Mouse (Mus musculus): ENCODE measurements around the gene Cebpb. TPM values are rescaled to one million over a fixed set of nuclear protein-coding genes. Genes with fewer than 3 reads are reported as not detected.
"Not testable (repeated sequence)": the region's sequence is repeated elsewhere in the genome, so short reads cannot be mapped to it uniquely, and the experiment has no call there.

The Cebpb gene
- 0.11 and 0.38 TPM in 2 replicates for polyA plus RNA-seq (2014; fragmentation: Nextera tagmentation; extraction: Ambion mirVana)

DNA sequence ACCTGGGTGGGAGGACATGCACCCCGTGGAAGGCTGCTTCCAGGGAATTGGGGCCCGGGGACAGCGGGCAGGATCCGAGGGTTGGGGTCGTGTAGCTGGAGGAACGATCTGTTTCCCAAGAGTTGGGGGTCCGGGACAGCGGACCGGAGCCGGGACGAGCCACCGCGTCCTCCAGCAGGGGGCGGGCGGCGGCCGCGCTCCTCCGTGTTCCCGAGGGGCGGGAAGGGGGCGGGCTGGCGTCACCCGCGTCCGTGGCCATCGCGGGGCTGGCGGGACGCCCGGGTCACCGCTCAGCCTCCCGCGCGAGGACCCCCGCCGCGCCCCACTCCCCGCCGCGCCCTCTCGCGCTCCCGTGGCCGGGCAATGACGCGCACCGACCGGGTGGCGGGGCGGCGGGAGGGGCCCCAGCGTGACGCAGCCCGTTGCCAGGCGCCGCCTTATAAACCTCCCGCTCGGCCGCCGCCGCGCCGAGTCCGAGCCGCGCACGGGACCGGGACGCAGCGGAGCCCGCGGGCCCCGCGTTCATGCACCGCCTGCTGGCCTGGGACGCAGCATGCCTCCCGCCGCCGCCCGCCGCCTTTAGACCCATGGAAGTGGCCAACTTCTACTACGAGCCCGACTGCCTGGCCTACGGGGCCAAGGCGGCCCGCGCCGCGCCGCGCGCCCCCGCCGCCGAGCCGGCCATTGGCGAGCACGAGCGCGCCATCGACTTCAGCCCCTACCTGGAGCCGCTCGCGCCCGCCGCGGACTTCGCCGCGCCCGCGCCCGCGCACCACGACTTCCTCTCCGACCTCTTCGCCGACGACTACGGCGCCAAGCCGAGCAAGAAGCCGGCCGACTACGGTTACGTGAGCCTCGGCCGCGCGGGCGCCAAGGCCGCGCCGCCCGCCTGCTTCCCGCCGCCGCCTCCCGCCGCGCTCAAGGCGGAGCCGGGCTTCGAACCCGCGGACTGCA lies at the start of gene Cebpb:
TSS of gene Cebpb (plus strand) at position 418 of the 954 bp plus-strand sequence.
- Histone ChIP-seq H3K27ac (ENCODE audit: low read depth, low read length) (no peak within 1 kb of the TSS), H3K27me3 (replicated peaks; ENCODE audit: control insufficient read depth, insufficient read depth, low read length) (peaks cover 29% of the 10 kb centered on the region), H3K4me2 (ENCODE audit: low read length) (peak within 1 kb of the TSS; percentile 93), H3K4me1 (ENCODE audit: control insufficient read depth, insufficient read depth, low read length) (peaks cover 8% of the 10 kb centered on the region), H3K9ac (ENCODE audit: low read length) (peak within 1 kb of the TSS; percentile 55), H3K36me3 (ENCODE audit: control insufficient read depth, insufficient read depth, low read length) (no peaks in the 10 kb centered on the region), H3K4me3 (ENCODE audit: low read depth, low read length) (peak within 1 kb of the TSS; percentile 60), H3K9me3 (replicated peaks; ENCODE audit: control insufficient read depth, low read length) (no peaks in the 10 kb centered on the region)
- under 1% methylated on average over 117 of the region's 147 CpGs for WGBS
- DNase-seq (ENCODE audit: low spot score) (peak; percentile 59), ATAC-seq (peak; percentile 76)

DNA sequence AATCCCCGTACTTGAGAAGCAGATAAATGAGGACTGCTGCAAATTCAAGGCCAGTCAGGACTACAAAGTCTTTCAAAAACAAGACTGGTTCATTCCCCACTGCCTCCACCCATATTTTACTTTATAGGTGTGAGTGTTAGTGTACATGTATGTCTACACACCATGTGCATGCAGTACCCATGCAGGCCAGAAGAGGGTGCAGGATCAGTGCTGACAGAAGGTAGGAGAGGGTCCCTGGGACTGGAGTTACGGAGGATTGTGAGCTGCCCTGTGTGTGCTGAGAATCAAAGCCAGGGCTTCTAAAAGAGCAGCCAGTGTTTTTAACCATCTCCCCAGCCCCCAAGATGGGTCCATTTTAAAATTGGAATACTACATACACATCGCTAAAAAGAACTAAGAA lies 48.4 kb upstream of the Cebpb start:
- DNase-seq (ENCODE audit: low spot score): no peak
- WGBS: 78% methylated on average over 3 of the region's 3 CpGs
- no peaks in the 10 kb centered on the region for H3K9me3 ChIP-seq (replicated peaks; ENCODE audit: control insufficient read depth, low read length)

DNA sequence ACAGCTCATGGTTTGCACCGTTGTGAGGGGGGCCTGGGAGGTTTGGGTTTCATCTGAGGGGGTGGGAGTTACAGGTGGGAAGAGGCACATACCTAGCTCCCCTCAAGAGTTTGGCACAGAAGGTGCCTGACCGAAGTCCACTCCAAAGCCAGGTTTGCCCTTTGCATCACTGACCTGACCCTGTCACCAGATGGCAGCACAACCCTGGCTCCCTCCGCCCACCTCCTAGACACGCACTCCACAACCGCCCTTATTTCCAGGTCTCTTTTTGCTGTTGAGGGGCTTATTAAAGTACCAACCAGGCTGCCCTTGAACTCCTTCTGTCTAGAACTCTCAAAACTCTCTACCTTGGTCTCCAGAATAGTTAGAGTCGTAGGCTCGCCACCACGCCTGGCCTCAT lies 47.4 kb upstream of the Cebpb start:
- Histone ChIP-seq H3K36me3 (ENCODE audit: control insufficient read depth, insufficient read depth, low read length) (peaks cover 25% of the 10 kb centered on the region), H3K9ac (ENCODE audit: low read length) (no peak overlapping the region), H3K4me2 (ENCODE audit: low read length) (no peak overlapping the region), H3K9me3 (replicated peaks; ENCODE audit: control insufficient read depth, low read length) (no peaks in the 10 kb centered on the region), H3K4me1 (ENCODE audit: control insufficient read depth, insufficient read depth, low read length) (no peaks in the 10 kb centered on the region), H3K27me3 (replicated peaks; ENCODE audit: control insufficient read depth, insufficient read depth, low read length) (no peaks in the 10 kb centered on the region), H3K27ac (ENCODE audit: low read depth, low read length) (no peak overlapping the region), H3K4me3 (ENCODE audit: low read depth, low read length) (no peak overlapping the region)
- WGBS: 57% methylated on average over 8 of the region's 8 CpGs
- no peak for DNase-seq (ENCODE audit: low spot score)
- no peak for ATAC-seq

More for the DNA sequence above, 48.4 kb upstream of the Cebpb start:
- Histone ChIP-seq H3K9ac (ENCODE audit: low read length) (no peak overlapping the region), H3K36me3 (ENCODE audit: control insufficient read depth, insufficient read depth, low read length) (peaks cover 19% of the 10 kb centered on the region; the same call in 1 of the 2 replicates), H3K4me2 (ENCODE audit: low read length) (no peak overlapping the region), H3K4me3 (ENCODE audit: low read depth, low read length) (no peak overlapping the region), H3K27me3 (replicated peaks; ENCODE audit: control insufficient read depth, insufficient read depth, low read length) (no peaks in the 10 kb centered on the region), H3K4me1 (ENCODE audit: control insufficient read depth, insufficient read depth, low read length) (no peaks in the 10 kb centered on the region), H3K27ac (ENCODE audit: low read depth, low read length) (no peak overlapping the region)
- ATAC-seq: no peak

DNA sequence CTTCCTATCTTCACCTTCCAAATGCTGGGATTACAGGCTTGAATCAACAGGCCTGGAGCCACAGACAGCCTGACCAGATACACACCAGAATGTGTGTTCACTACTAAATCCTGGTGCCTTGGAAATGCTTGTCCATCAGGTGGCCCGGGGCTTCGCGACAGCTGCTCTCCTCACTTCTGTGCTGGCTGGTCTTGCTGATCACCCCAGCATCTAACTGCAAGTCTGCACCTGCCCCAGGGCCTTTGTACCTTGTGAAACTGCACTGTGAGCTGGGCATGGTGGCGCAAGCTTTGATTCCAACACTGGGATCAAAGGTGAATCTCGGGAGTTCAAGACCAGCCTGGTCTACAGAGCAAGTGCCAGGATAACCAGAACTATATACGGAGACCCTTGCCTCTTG lies 46.6 kb upstream of the Cebpb start:
- ATAC-seq (no peak), DNase-seq (ENCODE audit: low spot score) (no peak)
- no peaks in the 10 kb centered on the region for H3K27me3 ChIP-seq (replicated peaks; ENCODE audit: control insufficient read depth, insufficient read depth, low read length)
- H3K9me3 ChIP-seq (replicated peaks; ENCODE audit: control insufficient read depth, low read length): no peaks in the 10 kb centered on the region
- H3K4me2 ChIP-seq (ENCODE audit: low read length): no peak overlapping the region
- WGBS: 91% methylated on average over 6 of the region's 6 CpGs
- no peak overlapping the region for H3K27ac ChIP-seq (ENCODE audit: low read depth, low read length)
- H3K36me3 ChIP-seq (ENCODE audit: control insufficient read depth, insufficient read depth, low read length): peaks cover 28% of the 10 kb centered on the region
- no peak overlapping the region for H3K9ac ChIP-seq (ENCODE audit: low read length)
- H3K4me1 ChIP-seq (ENCODE audit: control insufficient read depth, insufficient read depth, low read length): no peaks in the 10 kb centered on the region
- no peak overlapping the region for H3K4me3 ChIP-seq (ENCODE audit: low read depth, low read length)

DNA sequence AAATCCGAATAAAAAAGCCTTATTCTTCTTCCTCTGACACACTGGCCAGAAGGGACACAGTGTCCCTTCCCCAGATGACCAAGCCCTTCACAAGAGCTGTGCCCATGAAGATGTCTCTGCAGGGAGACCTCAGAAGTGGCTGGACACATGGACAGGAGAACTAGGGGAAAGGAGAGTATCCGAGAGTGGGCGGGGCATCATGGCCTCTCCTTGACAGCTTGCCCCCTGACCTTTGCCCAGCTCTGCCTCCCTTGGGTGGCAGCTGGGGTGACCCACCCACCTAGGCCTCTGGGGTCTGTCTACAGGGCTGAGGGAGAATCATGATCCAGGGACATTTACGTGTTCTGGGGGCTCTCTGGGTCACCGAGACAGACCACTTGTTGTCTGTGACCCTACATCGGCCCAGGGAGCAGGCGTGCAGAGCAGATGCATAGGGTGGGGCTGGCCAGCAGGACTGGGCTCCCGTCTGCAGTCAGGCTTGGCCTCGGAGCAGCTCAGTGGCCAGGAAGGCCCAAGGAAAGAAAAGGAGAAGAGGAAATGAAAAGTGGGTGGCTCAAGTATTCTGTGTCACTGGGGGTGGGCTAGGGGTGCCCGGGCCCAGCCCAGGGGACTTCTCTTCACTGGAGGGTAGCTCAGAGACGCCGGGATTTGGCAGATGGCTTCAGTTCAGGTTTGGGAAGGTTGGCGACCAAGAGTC lies 45.2 kb upstream of the Cebpb start:
- H3K27me3 ChIP-seq (replicated peaks; ENCODE audit: control insufficient read depth, insufficient read depth, low read length); DNase-seq (ENCODE audit: low spot score); H3K4me3 ChIP-seq (ENCODE audit: low read depth, low read length); H3K9ac ChIP-seq (ENCODE audit: low read length); H3K4me1 ChIP-seq (ENCODE audit: control insufficient read depth, insufficient read depth, low read length); ATAC-seq; H3K27ac ChIP-seq (ENCODE audit: low read depth, low read length); H3K9me3 ChIP-seq (replicated peaks; ENCODE audit: control insufficient read depth, low read length); H3K4me2 ChIP-seq (ENCODE audit: low read length): not testable (repeated sequence)
- 91% methylated on average over 13 of the region's 13 CpGs for WGBS
- H3K36me3 ChIP-seq (ENCODE audit: control insufficient read depth, insufficient read depth, low read length): peaks cover 28% of the 10 kb centered on the region

DNA sequence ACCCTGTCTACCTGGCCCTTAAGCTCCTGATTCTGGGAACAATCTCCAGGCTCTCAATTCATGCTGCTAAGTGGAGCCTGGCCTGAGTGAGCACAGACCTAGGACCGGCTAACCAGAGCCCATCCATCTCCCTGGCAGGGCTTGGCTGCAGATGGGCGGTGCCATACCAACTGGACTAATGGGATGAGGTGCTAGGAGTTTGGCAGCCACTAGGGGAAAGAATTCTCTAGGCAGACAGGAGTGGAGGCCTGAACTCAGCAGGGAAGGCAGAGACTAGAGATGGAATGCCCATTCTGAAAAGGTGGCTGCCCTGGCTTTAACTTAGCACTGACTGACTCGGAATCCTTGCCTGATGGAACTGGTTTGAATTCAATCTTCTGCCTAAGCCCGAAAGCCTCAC lies 42.3 kb upstream of the Cebpb start:
- no peak overlapping the region for H3K4me3 ChIP-seq (ENCODE audit: low read depth, low read length)
- WGBS: 83% methylated on average over 4 of the region's 4 CpGs
- no peak overlapping the region for H3K4me2 ChIP-seq (ENCODE audit: low read length)
- H3K9ac ChIP-seq (ENCODE audit: low read length): no peak overlapping the region
- peaks cover 30% of the 10 kb centered on the region for H3K36me3 ChIP-seq (ENCODE audit: control insufficient read depth, insufficient read depth, low read length)
- no peaks in the 10 kb centered on the region for H3K27me3 ChIP-seq (replicated peaks; ENCODE audit: control insufficient read depth, insufficient read depth, low read length)
- DNase-seq (ENCODE audit: low spot score) (no peak), ATAC-seq (no peak)
- H3K4me1 ChIP-seq (ENCODE audit: control insufficient read depth, insufficient read depth, low read length): no peaks in the 10 kb centered on the region
- H3K9me3 ChIP-seq (replicated peaks; ENCODE audit: control insufficient read depth, low read length): no peaks in the 10 kb centered on the region
- H3K27ac ChIP-seq (ENCODE audit: low read depth, low read length): no peak overlapping the region

DNA sequence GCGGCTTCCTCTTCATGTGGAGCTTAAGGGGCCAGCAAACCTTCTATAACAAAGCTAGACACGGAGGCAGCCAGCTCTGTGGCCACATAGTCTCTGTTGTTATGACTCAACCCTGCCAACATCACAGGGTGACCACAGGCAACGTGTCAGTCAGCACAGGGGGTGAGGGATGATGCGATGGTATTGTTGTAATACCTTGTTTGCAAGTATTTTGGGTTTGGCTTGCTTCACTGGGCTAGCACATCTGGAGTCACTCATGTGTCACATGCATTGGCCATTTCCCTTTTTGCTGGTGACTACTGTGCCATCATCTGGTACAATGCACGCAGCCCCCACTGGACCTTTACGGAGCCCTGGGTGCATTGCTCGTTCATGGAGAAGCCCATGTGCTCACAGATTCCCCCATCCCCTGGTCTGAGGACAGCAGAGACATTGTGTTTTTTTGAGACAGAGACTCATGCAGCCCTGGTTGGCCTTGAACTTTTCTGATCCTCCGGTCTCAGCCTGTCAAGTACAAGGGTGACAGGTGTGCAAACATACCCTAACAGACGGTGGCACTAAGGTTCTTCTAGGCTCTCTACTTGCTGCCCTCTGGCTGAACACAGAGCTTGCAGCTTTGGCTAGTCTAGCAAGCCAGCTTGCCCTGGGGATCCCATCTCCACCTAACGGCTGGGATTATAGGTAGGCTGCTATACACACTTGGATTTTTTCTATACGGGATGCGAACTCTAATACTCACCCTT lies 39.3 kb upstream of the Cebpb start:
- no peak for ATAC-seq
- 90% methylated on average over 12 of the region's 12 CpGs for WGBS
- H3K36me3 ChIP-seq (ENCODE audit: control insufficient read depth, insufficient read depth, low read length): peaks cover 37% of the 10 kb centered on the region

DNA sequence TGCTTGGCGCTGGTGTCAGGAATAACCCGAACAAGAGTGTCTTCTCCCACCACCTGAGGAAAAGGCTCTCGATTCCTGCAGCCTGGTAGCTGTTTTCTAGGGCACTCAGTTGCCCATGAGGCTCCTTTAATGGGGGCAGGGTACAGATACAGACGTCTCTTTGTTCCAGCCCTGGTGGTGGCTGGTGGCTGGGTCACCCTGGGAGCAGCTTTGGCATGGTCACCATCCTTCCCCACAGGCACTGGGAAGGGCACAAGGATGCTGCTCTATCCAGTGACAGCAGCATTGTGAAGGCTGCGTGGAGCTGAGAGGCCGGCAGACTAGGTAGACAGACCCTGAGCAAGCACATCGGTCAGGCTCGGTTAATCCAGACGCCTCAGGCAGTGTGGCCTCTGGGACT lies 37.1 kb upstream of the Cebpb start:
- H3K9me3 ChIP-seq (replicated peaks; ENCODE audit: control insufficient read depth, low read length): no peaks in the 10 kb centered on the region
- H3K4me1 ChIP-seq (ENCODE audit: control insufficient read depth, insufficient read depth, low read length): no peaks in the 10 kb centered on the region
- H3K27ac ChIP-seq (ENCODE audit: low read depth, low read length): no peak overlapping the region
- WGBS: 88% methylated on average over 9 of the region's 9 CpGs
- DNase-seq (ENCODE audit: low spot score) (no peak), ATAC-seq (no peak)
- no peaks in the 10 kb centered on the region for H3K27me3 ChIP-seq (replicated peaks; ENCODE audit: control insufficient read depth, insufficient read depth, low read length)
- peaks cover 25% of the 10 kb centered on the region for H3K36me3 ChIP-seq (ENCODE audit: control insufficient read depth, insufficient read depth, low read length)
- H3K4me2 ChIP-seq (ENCODE audit: low read length): no peak overlapping the region
- H3K4me3 ChIP-seq (ENCODE audit: low read depth, low read length): no peak overlapping the region
- no peak overlapping the region for H3K9ac ChIP-seq (ENCODE audit: low read length)

More for the DNA sequence above, 39.3 kb upstream of the Cebpb start:
- Histone ChIP-seq H3K4me2 (ENCODE audit: low read length) (no peak overlapping the region), H3K4me1 (ENCODE audit: control insufficient read depth, insufficient read depth, low read length) (no peaks in the 10 kb centered on the region), H3K4me3 (ENCODE audit: low read depth, low read length) (no peak overlapping the region), H3K9ac (ENCODE audit: low read length) (no peak overlapping the region), H3K9me3 (replicated peaks; ENCODE audit: control insufficient read depth, low read length) (no peaks in the 10 kb centered on the region), H3K27ac (ENCODE audit: low read depth, low read length) (no peak overlapping the region), H3K27me3 (replicated peaks; ENCODE audit: control insufficient read depth, insufficient read depth, low read length) (no peaks in the 10 kb centered on the region)
- no peak for DNase-seq (ENCODE audit: low spot score)
